Mouse (Mus musculus) CH12.LX (cell line): ENCODE data around the gene Tbccd1. TPM values are rescaled to one million over a fixed set of nuclear protein-coding genes. Genes with fewer than 3 reads are reported as not detected.

ENCODE experiments used
- DNase-seq: peaks from one replicate; pipeline ENCODE4 v3.0.0-alpha.2; 2013; ENCODE audit errors: extremely low read depth
- H3K27ac ChIP-seq: 2 replicates; pipeline ENCODE4 v1.5.1; 2012; ENCODE audit warnings: low read depth, mild to moderate bottlenecking, control low read depth, moderate library complexity; ENCODE audit not compliant: insufficient read depth
- H3K27me3 ChIP-seq: replicated peaks from 2 replicates; pipeline ENCODE3; 2012; ENCODE audit warnings: inconsistent platforms
- H3K36me3 ChIP-seq, 2 experiments: replicated peaks in 1 of 2; 2 replicates each; pipeline versions ENCODE3 to v1.6.1; 2012; ENCODE audit warnings: inconsistent platforms in 1 of 2, low read length in 1 of 2, mild to moderate bottlenecking in 1 of 2, mixed read lengths in 1 of 2, moderate library complexity in 1 of 2; ENCODE audit not compliant: control insufficient read depth in 1 of 2, insufficient read depth in 1 of 2
- H3K4me1 ChIP-seq, 2 experiments: 2 replicates each; pipeline ENCODE4 v1.6.1; 2012; ENCODE audit warnings: inconsistent platforms in 1 of 2, moderate library complexity in 1 of 2; ENCODE audit not compliant: insufficient read depth in 2 of 2, control insufficient read depth in 1 of 2
- H3K4me2 ChIP-seq: 2 replicates; pipeline ENCODE4 v1.6.1; 2012; ENCODE audit warnings: low read depth, mild to moderate bottlenecking, control low read depth; ENCODE audit not compliant: poor library complexity, insufficient read depth, severe bottlenecking
- H3K4me3 ChIP-seq, 3 experiments: fragments of 150-350 bp in 1 of 3; sonication (generic) in 1 of 3; replicated peaks in 1 of 3; 2 replicates each; pipeline versions ENCODE3 to v1.5.1; 2011 to 2012; ENCODE audit warnings: low read depth in 2 of 3, low read length in 2 of 3, mild to moderate bottlenecking in 2 of 3, moderate library complexity in 2 of 3, control low read depth in 1 of 3, improper control_type of control experiment in 1 of 3, inconsistent platforms in 1 of 3, mixed read lengths in 1 of 3; ENCODE audit not compliant: poor library complexity in 1 of 3
- H3K79me2 ChIP-seq: replicated peaks from 2 replicates; pipeline ENCODE4 v1.6.1; 2012; ENCODE audit warnings: mild to moderate bottlenecking, moderate library complexity; ENCODE audit not compliant: control insufficient read depth, poor library complexity, insufficient read depth, severe bottlenecking; ENCODE audit errors: extremely low read depth
- H3K9ac ChIP-seq: 2 replicates; pipeline ENCODE4 v1.6.1; 2012; ENCODE audit warnings: low read depth, mild to moderate bottlenecking, control low read depth, moderate library complexity; ENCODE audit not compliant: insufficient read depth
- H3K9me3 ChIP-seq: replicated peaks from 2 replicates; pipeline ENCODE3; 2012; ENCODE audit warnings: low read length, inconsistent platforms, mixed read lengths
- BHLHE40 ChIP-seq: IDR thresholded peaks from 2 replicates; pipeline ENCODE4 v1.6.1; 2011; ENCODE audit warnings: mild to moderate bottlenecking, low read depth, low read length, improper control_type of control experiment
- CHD1 ChIP-seq: IDR thresholded peaks from 2 replicates; pipeline ENCODE4 v1.6.1; 2012; ENCODE audit warnings: low read depth, low read length, improper control_type of control experiment, inconsistent platforms
- CHD2 ChIP-seq: IDR thresholded peaks from 2 replicates; pipeline ENCODE4 v1.6.1; 2011; ENCODE audit warnings: low read length, improper control_type of control experiment
- CTCF ChIP-seq, 2 experiments: IDR thresholded peaks in 1 of 2; conservative IDR thresholded peaks in 1 of 2; 2 replicates each; pipeline ENCODE4 v1.5.1; 2011 to 2012; ENCODE audit warnings: low read depth in 2 of 2, low read length in 2 of 2, improper control_type of control experiment in 1 of 2, inconsistent platforms in 1 of 2, mild to moderate bottlenecking in 1 of 2, moderate library complexity in 1 of 2
- E2F4 ChIP-seq: IDR thresholded peaks from 2 replicates; pipeline ENCODE4 v1.6.1; 2011; ENCODE audit warnings: low read depth, low read length, improper control_type of control experiment; ENCODE audit not compliant: insufficient replicate concordance
- ELF1 ChIP-seq: IDR thresholded peaks from 2 replicates; pipeline ENCODE4 v1.6.1; 2014; ENCODE audit warnings: low read depth, mild to moderate bottlenecking, inconsistent platforms, low read length, improper control_type of control experiment
- EP300 ChIP-seq: IDR thresholded peaks from 2 replicates; pipeline ENCODE4 v1.6.1; 2011; ENCODE audit warnings: low read length, improper control_type of control experiment
- ETS1 ChIP-seq: conservative IDR thresholded peaks from 2 replicates; pipeline ENCODE4 v1.6.1; 2012; ENCODE audit warnings: low read depth, mild to moderate bottlenecking, inconsistent platforms, low read length, improper control_type of control experiment, moderate library complexity
- GABPA ChIP-seq: IDR thresholded peaks from 2 replicates; pipeline ENCODE4 v1.6.1; 2012; ENCODE audit warnings: low read depth, low read length, improper control_type of control experiment, inconsistent platforms; ENCODE audit not compliant: insufficient replicate concordance
- HCFC1 ChIP-seq: IDR thresholded peaks from 2 replicates; pipeline ENCODE4 v1.6.1; 2012; ENCODE audit warnings: low read depth, mild to moderate bottlenecking, inconsistent platforms, low read length, improper control_type of control experiment
- IRF4 ChIP-seq: IDR thresholded peaks from 2 replicates; pipeline ENCODE4 v1.6.1; 2014; ENCODE audit warnings: low read depth, mild to moderate bottlenecking, inconsistent platforms, low read length, improper control_type of control experiment
- JUN ChIP-seq: IDR thresholded peaks from 2 replicates; pipeline ENCODE4 v1.6.1; 2011; ENCODE audit warnings: low read depth, mild to moderate bottlenecking, low read length, improper control_type of control experiment, moderate library complexity; ENCODE audit not compliant: insufficient read depth
- JUND ChIP-seq: conservative IDR thresholded peaks from 2 replicates; pipeline ENCODE4 v1.6.1; 2011; ENCODE audit warnings: low read depth, low read length, improper control_type of control experiment
- KAT2A ChIP-seq: IDR thresholded peaks from 2 replicates; pipeline ENCODE4 v1.6.1; 2012; ENCODE audit warnings: low read length, improper control_type of control experiment, inconsistent platforms; ENCODE audit not compliant: insufficient replicate concordance
- MAFK ChIP-seq: IDR thresholded peaks from 2 replicates; pipeline ENCODE4 v1.6.1; 2011; ENCODE audit warnings: low read length, improper control_type of control experiment; ENCODE audit not compliant: insufficient replicate concordance
- MAX ChIP-seq: IDR thresholded peaks from 2 replicates; pipeline ENCODE4 v1.6.1; 2011; ENCODE audit warnings: low read length, improper control_type of control experiment
- MAZ ChIP-seq: IDR thresholded peaks from 2 replicates; pipeline ENCODE4 v1.6.1; 2012; ENCODE audit warnings: low read depth, mild to moderate bottlenecking, inconsistent platforms, low read length, improper control_type of control experiment, moderate library complexity
- MEF2A ChIP-seq: IDR thresholded peaks from 2 replicates; pipeline ENCODE4 v1.6.1; 2014; ENCODE audit warnings: low read depth, mild to moderate bottlenecking, inconsistent platforms, low read length, improper control_type of control experiment, borderline replicate concordance
- MXI1 ChIP-seq: IDR thresholded peaks from 2 replicates; pipeline ENCODE4 v1.6.1; 2011; ENCODE audit warnings: mild to moderate bottlenecking, low read depth, low read length, improper control_type of control experiment
- MYC ChIP-seq: IDR thresholded peaks from 2 replicates; pipeline ENCODE4 v1.6.1; 2011; ENCODE audit warnings: low read depth, mild to moderate bottlenecking, improper control_type of control experiment, low read length
- NELFE ChIP-seq: IDR thresholded peaks from 2 replicates; pipeline ENCODE4 v1.6.1; 2011; ENCODE audit warnings: low read depth, low read length, improper control_type of control experiment
- NRF1 ChIP-seq: IDR thresholded peaks from 2 replicates; pipeline ENCODE4 v1.6.1; 2014; ENCODE audit warnings: low read depth, mild to moderate bottlenecking, inconsistent platforms, low read length, improper control_type of control experiment, moderate library complexity
- PAX5 ChIP-seq: IDR thresholded peaks from 2 replicates; pipeline ENCODE4 v1.6.1; 2012; ENCODE audit warnings: low read length, inconsistent platforms, mixed read lengths
- POLR2A ChIP-seq: IDR thresholded peaks from 2 replicates; pipeline ENCODE4 v1.6.1; 2011; ENCODE audit warnings: low read depth, mild to moderate bottlenecking, improper control_type of control experiment, low read length
- POLR2AphosphoS2 ChIP-seq: IDR thresholded peaks from 2 replicates; pipeline ENCODE4 v1.6.1; 2011; ENCODE audit warnings: low read depth, low read length, improper control_type of control experiment
- RAD21 ChIP-seq: IDR thresholded peaks from 2 replicates; pipeline ENCODE4 v1.6.1; 2011; ENCODE audit warnings: low read depth, mild to moderate bottlenecking, low read length, improper control_type of control experiment, moderate library complexity
- RCOR1 ChIP-seq: conservative IDR thresholded peaks from 2 replicates; pipeline ENCODE4 v1.6.1; 2012; ENCODE audit warnings: low read depth, mild to moderate bottlenecking, inconsistent platforms, low read length, improper control_type of control experiment
- SIN3A ChIP-seq: IDR thresholded peaks from 2 replicates; pipeline ENCODE4 v1.6.1; 2012; ENCODE audit warnings: low read length, improper control_type of control experiment, inconsistent platforms
- SMC3 ChIP-seq: IDR thresholded peaks from 2 replicates; pipeline ENCODE4 v1.6.1; 2011; ENCODE audit warnings: low read depth, low read length, improper control_type of control experiment
- TBP ChIP-seq: conservative IDR thresholded peaks from 2 replicates; pipeline ENCODE4 v1.6.1; 2011; ENCODE audit warnings: low read depth, low read length, improper control_type of control experiment
- TCF12 ChIP-seq: IDR thresholded peaks from 2 replicates; pipeline ENCODE4 v1.6.1; 2014; ENCODE audit warnings: low read depth, mild to moderate bottlenecking, inconsistent platforms, low read length, improper control_type of control experiment
- UBTF ChIP-seq: IDR thresholded peaks from 2 replicates; pipeline ENCODE4 v1.6.1; 2012; ENCODE audit warnings: low read depth, mild to moderate bottlenecking, inconsistent platforms, low read length, improper control_type of control experiment, moderate library complexity
- USF1 ChIP-seq: IDR thresholded peaks from 2 replicates; pipeline ENCODE4 v1.6.1; 2014; ENCODE audit warnings: low read depth, mild to moderate bottlenecking, inconsistent platforms, low read length, improper control_type of control experiment
- USF2 ChIP-seq: conservative IDR thresholded peaks from 2 replicates; pipeline ENCODE4 v1.6.1; 2011; ENCODE audit warnings: low read depth, low read length, improper control_type of control experiment
- ZC3H11A ChIP-seq: IDR thresholded peaks from 2 replicates; pipeline ENCODE4 v1.6.1; 2012; ENCODE audit warnings: low read depth, mild to moderate bottlenecking, inconsistent platforms, low read length, improper control_type of control experiment
- ZKSCAN1 ChIP-seq: IDR thresholded peaks from 2 replicates; pipeline ENCODE4 v1.6.1; 2012; ENCODE audit warnings: low read depth, inconsistent platforms, low read length, improper control_type of control experiment, borderline replicate concordance
- ZMIZ1 ChIP-seq: IDR thresholded peaks from 2 replicates; pipeline ENCODE4 v1.6.1; 2012; ENCODE audit warnings: low read depth, mild to moderate bottlenecking, inconsistent platforms, low read length, improper control_type of control experiment
- ZNF384 ChIP-seq: IDR thresholded peaks from 2 replicates; pipeline ENCODE4 v1.6.1; 2012; ENCODE audit warnings: low read depth, low read length, improper control_type of control experiment, inconsistent platforms
- dilution Hi-C: fragments of 300-500 bp; cut with MboI; formaldehyde crosslinking; loops from 2 replicates; pipeline ENCODE4 v1.14.3; 2020; ENCODE audit warnings: low sequenced_read_pairs; ENCODE audit not compliant: extremely low pct_unique_long_range_greater_than_20kb, extremely low pct_ligation_motif_present
- in situ Hi-C: fragments of 300-500 bp; cut with MboI; formaldehyde crosslinking; loops from 3 replicates; pipeline ENCODE4 v1.14.3; 2019; ENCODE audit warnings: low sequenced_read_pairs, low pct_ligation_motif_present, low pct_unique_long_range_greater_than_20kb, mixed read lengths
- polyA plus RNA-seq: library from polyadenylated mRNA; unstranded; fragments of >175 nt; gene quantifications from 2 replicates; pipeline ENCODE4 v1.2.1, GENCODE M21; 2012; ENCODE audit warnings: low read depth; ENCODE audit not compliant: insufficient read length
- total RNA-seq, 2 experiments: library from RNA; depleted of rRNA; stranded (reverse); fragments of 300-350 nt in 1 of 2; fragments of >200 nt in 1 of 2; gene quantifications; 2 replicates each; pipeline ENCODE4 v1.2.3; 2012 to 2014

Gene Tbccd1
- total RNA-seq (2012; rRNA removed) (15.1 and 20.4 TPM in 2 replicates), total RNA-seq (2014; rRNA removed) (19.4 and 19.9 TPM in 2 replicates), polyA plus RNA-seq (16.6 and 18.6 TPM in 2 replicates)

- Histone ChIP-seq H3K27ac (peak within 1 kb of the TSS; percentile 36), H3K9ac (peak within 1 kb of the TSS; percentile 87), H3K4me3 (peak within 1 kb of the TSS; percentile 85 to 97 (median 94)), H3K79me2 (peaks cover 35% of the 10 kb centered on the region), H3K27me3 (no peaks in the 10 kb centered on the region), H3K4me2 (peak within 1 kb of the TSS; percentile 100), H3K9me3 (no peaks in the 10 kb centered on the region), H3K36me3 (peaks cover 2 to 51% of the 10 kb centered on the region in 2 experiments), H3K4me1 (peaks cover 6 to 39% of the 10 kb centered on the region in 2 experiments)
- in situ Hi-C loops = no loop called here
- DNase-seq = peak; percentile 100
- TF ChIP-seq JUN (no peak; the same call in 1 of the 2 replicates), POLR2AphosphoS2 (no peak), GABPA (no peak; the same call in 1 of the 2 replicates), USF1 (peak; percentile 96), CHD1 (no peak), BHLHE40 (peak; percentile 99), SIN3A (peak; percentile 98), JUND (no peak), MAFK (no peak), ELF1 (peak; percentile 100), USF2 (peak; percentile 96), ETS1 (peak; percentile 29; the same call in 1 of the 2 replicates), ZKSCAN1 (no peak), MAX (peak; percentile 100), NELFE (peak; percentile 80), KAT2A (peak; percentile 83; the same call in 1 of the 2 replicates), RCOR1 (no peak; the same call in 1 of the 2 replicates), EP300 (no peak), PAX5 (no peak), POLR2A (peak; percentile 91), UBTF (no peak), MEF2A (peak; percentile 34), RAD21 (no peak), ZMIZ1 (no peak), NRF1 (peak; percentile 61), ZC3H11A (no peak), MXI1 (peak; percentile 98), IRF4 (peak; percentile 73; the same call in 1 of the 2 replicates), E2F4 (peak; percentile 96), HCFC1 (peak; percentile 93), SMC3 (no peak), TBP (peak; percentile 88), CTCF (conservative IDR thresholded peaks at IDR 0.05 in 1 of 2, IDR thresholded peaks at IDR 0.05 in 1 of 2; ENCODE audit: low read depth in 2 of 2, low read length in 2 of 2) (no peak), TCF12 (peak; percentile 73), ZNF384 (no peak), MAZ (peak; percentile 40; the same call in 1 of the 2 replicates), MYC (peak; percentile 98), CHD2 (peak; percentile 94)
- dilution Hi-C loops = no loop called here
These were observed at the start of gene Tbccd1, which contains the start of gene Dnajb11 for GRCm38 (mm10) chr16:22857431-22858113. Gene Tbccd1, minus strand, starts transcription at chr16:22857669. Gene Dnajb11, plus strand, starts transcription at chr16:22857845.
